Mouse (Mus musculus): ENCODE measurements around the gene Ints6.
"Not testable (repeated sequence)": the region's sequence is repeated elsewhere in the genome, so short reads cannot be mapped to it uniquely, and the experiment has no call there.

Ints6 gene

DNA sequence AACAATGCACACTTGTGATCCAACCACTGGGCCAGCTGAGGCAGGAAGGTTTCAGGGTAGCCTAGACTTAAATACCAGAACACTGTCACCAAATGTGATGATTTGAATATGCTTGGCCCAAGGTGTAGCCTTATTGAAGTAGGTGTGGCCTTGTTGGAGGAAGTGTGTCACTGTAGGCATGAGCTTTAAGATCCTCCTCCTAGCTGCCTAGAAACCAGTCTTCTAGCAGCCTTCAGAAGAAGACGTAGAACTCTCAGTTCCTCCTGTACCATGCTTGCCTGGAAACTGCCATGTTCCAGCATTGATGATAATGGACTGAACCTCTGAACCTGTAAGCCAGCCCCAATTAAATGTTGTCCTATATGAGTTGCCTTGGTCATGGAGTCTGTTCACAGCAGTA, 25.3 kb downstream of the Ints6 start:
- DNase-seq: no peak

DNA sequence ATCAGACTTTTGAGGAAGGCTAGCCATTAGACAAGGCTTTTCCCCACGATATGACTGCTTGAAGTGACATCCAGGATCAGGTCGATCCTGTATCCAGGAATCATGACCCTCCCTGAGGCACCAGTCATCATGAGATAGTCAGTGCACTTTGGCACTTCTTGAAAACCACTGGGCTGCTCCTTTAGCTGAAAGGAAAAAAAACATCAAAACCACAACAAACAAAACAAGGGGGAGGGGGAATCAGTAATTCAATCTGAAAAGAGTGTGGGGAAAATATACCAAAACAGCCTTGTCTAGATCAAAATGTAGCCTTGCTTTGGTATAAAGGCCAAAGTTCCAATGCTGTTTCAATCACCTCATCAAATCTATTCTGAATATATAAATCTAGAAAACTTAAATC, 27.3 kb downstream of the Ints6 start:
- DNase-seq: no peak

DNA sequence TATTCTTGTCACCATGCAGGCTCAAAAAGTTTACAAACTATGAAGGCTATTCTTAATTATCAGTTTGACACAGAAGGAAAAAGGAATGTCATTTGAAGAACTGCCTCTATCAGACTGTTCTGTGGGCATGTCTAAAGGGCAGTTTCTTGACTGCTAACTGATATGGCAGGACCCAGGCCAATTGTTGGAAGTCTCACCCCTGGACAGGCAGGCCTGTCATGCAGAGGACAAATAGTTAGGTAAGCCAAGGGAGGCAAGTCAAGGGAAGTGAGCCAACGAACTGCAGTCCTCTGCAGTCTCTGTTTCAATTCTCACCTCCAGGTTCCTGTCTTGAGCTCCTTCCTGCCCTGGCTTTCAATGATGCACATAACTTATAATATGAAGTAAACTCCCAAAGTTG, 29.1 kb downstream of the Ints6 start:
- no peak for DNase-seq

DNA sequence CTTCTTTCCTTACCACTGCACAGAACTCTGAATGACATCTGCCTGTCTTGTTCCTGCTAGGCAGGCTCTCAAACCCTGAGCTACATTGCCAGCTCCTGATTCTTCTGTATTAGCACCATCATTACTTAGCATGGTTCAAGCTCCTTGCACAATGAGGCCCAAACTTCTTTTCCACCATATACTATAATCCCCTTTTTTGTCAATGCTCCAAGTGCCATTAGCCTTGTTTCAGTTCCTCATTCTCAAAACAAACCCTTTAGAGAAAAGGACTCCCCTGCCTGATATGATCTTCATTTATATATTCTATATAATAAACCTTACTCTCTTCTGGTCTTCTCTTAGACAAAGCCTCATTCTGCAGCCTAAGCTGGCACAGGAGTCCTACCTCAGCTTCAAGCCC, 36.4 kb downstream of the Ints6 start:
- DNase-seq: no peak

DNA sequence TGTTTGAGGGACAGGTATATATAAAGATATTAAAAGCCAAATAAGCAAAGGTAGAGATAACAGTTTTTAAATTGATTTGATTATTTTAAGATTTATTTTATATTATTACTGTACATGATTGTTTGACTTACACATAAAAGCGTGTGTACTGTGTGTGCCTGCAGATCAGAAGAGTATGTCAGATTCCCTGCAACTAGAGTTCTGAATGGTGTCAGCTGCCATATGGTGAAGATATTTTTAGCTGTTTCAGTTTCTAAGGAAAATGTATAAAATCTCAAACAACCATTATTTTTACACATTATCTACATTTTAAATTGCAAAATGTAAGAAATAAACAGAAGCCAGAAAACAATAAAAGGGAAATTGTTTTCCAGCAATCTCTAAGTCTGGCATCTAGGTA, 39.3 kb downstream of the Ints6 start:
- no peak for DNase-seq

DNA sequence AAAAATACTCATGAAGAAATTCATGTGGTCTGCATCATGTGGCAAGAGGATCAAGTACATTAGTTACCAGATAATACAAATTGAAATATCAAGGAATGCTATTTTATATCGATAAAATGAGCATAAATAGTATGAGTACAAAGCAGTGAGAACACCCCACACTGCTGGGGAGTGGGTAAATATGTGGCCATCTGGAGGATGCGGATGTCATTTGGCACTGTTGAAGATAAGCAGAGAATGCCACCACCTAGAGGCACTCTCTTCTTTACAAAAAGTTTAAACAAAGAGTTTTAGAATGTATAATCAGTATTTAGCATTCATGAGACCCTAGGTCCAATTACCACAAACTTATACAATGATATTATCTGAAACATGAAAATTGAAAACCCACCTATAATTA, 42.8 kb downstream of the Ints6 start:
- peak; percentile 20 to 23 for DNase-seq

DNA sequence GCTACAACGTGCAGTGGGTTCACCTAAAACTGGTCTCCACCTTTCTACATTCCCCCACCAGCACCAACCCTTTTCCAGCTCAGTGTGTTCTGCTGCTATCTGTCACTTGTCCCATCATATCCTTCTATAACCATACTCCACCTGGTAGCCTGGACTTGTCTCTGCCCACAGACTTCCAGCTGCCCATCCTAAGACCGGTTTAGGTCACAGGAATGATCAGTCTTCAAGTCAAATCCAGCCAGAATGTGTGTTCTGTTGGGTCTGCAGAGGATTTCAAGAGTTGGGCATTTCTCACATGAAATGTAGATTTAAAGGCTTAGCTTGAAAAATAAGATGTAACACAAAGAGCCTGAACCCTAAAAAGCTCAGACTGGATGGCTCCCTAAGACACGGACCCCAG, 87.3 kb downstream of the Ints6 start:
- peak; percentile 21 for DNase-seq

DNA sequence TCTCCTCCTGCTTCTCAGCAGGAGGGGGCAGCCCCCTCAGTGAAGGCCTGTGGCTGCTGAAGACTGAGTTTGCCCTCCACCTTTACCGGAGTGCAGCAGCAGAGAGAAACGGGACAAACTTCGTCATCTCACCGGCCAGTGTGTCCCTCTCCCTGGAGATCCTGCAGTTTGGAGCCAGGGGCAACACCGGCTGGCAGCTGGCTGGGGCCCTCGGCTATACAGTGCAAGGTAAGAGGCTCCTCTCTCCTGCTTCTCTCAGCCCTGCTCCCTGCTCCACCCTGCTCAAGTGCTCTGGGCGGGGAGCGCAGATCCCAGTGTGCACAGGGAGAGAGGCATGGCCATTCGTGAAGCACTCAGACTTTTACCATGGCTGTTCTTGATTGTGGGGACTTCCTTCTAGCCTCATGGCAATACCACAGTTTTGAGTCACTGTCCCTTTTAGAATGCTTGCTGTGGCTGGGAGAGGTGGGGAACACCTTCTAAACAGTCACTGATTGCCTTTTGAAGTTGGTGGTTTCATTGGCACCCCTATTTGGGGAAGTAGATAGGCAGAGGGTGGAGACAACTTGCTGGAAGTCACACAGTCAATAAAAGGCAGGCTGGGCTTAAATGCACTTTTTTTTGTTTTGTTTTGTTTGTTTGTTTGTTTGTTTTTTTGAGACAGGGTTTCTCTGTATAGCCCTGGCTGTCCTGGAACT, 95.8 kb downstream of the Ints6 start:
- DNase-seq: no peak

DNA sequence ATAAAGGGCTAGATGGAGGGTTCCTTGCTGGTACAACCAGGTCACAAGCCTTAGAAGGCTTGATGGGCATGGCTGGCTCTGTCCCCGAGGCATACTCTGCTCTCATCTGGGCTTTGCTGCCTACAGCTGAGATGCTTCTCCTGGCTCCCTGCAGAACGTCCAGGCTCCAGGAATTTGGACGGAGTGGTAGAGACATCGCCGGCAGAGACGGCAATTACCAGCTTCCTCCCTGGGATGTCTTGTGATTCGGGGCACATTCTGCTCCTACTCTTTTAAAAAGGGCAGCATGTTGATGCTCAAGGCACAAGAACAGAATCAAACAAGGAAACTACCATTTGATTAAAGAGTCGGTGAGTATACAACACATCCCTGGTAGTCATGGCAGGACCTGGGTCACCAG, 97.6 kb downstream of the Ints6 start, which contains the start of gene Serpine3:
TSS of gene Serpine3 (plus strand) at position 301 of the 400 bp plus-strand sequence.
- no peak for DNase-seq

DNA sequence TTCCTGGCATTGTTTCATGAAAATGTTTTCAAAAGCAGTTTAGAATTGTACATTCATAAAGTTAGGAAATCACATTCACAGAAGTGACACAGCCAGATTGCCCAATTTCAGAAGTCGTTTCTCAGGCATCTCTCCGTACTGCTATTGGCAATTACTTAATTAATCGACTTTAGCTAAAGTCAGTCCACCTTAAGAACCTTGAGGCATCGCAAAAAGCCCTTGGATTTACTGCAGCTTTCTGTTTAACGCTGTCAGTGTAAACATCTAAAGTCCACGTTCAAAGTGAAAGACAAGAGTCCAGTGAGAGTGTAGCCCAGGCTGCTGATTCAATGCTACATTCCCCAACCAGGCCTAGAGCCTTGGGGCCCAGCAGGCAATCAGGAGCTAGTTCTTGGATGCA, 98.6 kb downstream of the Ints6 start:
- DNase-seq: no peak

DNA sequence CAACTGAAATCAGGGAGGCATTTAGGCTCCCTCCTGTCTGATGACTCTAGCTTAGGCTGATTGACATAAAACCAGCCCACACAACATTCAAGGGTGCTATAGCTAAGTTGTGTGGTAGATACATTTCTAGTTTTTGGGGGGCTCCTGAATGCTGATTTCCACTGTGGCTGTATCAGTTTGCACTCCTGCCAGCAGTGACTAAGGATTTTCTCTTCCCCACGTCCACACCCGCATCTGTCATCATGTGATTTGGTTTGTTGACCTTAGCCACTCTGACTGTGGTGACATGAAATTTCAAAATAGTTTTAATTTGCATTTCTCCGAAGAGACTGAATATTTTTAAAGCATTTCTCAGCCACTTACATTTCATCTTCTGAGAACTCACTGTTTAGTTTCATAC, 103.5 kb downstream of the Ints6 start:
- DNase-seq: no peak

DNA sequence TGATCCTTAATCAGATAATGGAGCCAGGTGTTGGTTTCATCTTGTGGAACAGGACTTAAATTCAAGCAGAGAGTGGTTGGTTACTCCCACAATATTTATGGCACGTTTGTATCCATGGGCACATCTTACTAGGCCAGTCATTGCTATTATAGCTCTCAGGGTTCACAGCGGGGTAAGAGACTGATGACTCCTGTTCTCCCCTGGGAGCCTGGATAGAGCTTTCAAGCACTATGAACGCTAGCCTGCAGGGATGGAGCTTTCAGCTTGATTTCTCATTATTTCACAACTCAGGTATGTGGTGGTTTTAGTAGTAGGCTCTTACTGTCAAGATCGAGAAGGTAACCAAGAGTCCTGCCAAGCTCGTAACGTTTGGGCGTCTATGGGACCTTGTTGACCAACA, 105.0 kb downstream of the Ints6 start:
- DNase-seq: no peak

DNA sequence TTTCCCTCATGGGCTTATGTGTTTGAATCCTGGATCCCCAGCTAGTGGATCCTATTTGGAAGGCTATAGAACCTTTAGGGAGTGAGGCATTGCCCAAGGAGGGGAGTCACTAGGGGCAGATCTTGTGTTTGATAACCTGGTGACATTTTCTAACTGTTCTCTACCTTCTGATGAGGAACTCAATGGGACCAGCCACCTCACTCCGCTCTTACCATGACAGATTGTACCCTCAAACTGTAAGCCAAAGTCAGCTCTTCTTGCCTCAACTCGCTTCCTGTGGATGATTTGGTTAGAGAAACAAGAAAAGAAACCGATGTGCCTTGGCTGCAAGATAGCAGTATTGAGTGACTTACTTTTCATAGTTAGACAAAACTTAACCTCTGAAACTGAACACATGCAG, 109.2 kb downstream of the Ints6 start:
- no peak for DNase-seq

DNA sequence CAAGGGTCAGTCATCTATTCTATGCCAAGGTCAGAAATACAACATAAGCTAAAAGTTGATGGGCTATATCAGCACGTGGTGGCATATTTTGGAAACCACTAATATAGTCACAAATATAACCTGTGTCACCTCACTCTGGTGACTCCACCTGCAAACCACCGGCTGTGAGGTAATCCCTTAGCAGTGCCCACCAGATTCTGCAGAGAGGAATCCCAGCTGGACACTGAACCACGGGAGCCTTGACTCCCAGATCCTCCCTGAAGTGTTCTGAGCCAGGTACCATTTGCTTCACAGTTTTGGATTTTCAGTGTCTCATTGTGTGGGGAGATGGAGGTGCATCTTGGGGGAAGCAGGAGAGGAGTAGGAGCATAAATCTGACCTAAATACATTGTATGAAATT, 110.6 kb downstream of the Ints6 start:
- no peak for DNase-seq

DNA sequence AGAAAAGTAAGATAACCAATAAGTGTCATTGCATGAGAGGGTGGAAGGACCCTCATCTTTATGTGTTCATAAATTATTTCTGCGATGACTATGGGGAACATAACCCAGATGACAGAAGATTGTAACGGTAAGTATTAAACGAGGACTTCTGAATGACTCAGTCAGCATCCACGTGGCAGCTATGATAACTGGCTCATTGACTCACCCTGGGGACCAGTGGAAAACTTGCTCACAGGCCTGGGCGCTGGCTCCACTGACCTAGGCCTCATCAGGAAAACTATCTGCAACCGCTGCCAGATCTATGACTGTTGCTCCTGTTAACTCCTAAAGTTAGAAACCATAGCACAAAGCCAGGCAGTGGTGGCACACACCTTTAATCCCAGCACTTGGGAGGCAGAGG, 112.6 kb downstream of the Ints6 start:
- DNase-seq: no peak

DNA sequence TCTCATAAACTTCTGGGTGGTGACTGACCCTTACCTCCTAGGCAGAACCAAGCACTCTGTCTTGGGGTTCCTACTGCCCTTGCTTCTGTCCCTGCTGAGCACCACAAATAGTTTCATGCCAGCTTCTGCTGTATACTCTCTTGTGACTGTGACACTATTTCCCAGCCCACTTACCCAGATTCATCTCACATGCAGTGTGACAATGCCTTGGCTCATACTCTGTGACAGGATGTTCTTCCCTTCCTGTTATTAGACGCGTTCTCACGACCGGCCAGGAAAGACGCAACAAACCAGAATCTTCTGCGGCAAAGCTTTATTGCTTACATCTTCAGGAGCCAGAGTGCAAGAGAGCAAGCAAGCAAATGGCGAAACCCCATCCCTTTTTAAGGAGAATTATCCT, 118.6 kb downstream of the Ints6 start:
- DNase-seq: not testable (repeated sequence)

DNA sequence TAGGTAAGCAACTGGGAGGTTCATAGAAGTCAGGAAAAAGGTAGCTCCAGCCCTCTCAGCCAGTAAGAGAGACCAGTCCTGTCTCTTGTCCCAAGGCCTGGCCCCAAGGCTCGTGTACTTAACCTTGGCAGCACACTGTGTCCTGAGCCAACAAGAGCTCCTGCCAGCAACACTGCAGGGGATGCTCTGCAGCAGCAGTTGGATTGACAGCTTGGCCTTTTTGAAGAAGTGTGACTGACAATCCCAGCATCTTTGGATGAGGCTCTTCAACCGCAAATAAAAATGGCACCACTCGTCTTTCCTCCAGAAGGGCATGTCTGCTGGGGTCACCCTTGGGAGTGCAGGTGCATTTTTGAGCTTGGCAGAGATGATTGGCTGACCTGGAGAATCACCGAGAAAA, 120.6 kb downstream of the Ints6 start:
- peak; percentile 39 to 61 for DNase-seq

DNA sequence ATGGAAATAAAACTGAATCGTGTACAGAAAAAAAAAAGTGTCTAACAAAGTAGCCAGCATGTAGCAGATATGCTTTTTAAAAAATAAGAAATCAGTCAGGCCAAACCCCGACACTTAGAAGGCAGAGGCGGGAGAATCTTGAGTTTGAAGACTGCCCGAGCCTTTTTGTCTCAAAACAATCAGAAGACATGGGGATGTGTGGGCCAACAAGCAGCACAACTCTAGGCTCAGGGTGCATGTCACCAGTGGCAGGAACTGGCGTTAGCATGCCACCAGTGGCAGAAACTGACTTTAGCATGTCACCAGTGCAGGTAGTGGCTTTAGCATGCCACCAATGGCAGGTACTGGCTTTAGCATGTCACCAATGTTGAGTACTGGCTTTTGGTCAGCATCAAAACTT, 121.4 kb downstream of the Ints6 start:
- no peak for DNase-seq

DNA sequence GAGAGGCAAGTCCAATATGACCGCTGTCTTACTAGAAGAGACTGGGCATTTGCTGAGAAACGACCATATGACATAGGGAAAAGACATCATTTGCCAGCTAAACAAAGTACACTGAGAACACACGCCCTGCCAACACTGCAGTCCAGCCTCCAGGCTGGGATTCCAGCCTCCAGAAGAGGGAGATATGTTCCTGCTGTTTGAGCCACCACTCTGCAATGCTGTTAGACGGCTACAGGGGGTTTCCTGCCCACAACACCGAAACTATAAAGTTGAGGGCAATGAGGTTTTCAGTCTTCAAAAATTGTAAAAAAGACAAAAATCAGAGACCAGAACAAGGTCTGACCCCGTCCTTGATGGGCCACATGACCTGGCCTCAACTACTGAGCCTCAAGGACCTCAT, 121.9 kb downstream of the Ints6 start:
- DNase-seq: no peak

DNA sequence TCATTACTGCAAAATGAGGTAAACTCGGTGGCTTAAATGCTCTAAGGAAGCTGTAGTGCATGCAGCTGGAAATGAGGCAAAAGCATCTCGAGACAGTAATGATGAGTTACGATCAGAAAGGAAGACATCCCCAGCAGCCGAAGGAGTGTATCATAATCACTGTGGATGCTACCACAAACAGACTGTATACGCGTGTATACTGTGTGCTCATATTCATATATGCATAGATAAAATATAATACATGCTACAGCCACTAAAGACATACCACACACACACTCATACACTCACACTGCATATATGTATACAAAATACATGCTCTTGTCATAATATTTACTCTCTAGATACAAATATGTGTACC, 122.6 kb downstream of the Ints6 start:
- DNase-seq: no peak

DNA sequence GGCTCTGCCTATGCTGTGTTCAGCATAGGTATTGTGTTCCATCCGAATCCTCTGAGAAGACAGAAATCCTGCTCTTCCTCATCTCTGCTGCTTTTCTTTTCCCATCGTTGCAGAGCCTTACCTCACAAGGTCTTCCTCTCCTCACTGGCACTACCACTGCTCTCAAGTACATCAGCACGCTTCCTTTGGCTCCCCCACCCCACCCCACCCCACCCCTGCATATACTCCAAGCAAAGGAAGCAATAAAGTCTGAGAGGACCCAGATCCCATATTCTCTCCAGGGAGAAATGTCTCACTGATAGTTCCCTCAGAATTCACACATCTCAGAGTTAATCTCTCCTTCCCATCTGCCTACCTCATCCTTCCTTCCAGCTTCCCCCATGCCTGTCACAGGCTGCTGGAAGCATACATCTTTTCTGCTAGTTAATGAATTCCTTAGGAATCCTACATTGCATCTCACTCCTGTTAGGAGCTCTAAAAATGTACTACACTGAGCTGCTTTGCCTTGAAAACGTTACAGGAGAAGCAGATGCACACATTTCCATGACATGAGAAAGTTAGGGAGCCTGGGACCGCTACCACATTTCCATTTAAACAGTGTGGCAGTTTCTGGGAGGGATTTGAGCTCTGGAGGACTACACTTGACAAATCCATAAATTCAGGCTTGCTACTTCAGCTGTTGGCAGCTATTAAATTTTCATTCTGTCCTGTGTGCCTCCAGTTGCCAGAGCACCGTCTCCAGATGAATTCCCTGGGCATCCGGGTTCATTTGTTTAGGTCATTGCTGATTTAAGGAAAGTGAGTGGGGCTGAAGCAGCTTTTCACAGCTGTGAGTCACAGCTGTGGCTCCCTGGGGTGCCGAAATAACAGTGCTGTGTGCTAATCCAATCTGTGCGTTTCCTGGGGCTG, 123.3 kb downstream of the Ints6 start:
- no peak for DNase-seq

DNA sequence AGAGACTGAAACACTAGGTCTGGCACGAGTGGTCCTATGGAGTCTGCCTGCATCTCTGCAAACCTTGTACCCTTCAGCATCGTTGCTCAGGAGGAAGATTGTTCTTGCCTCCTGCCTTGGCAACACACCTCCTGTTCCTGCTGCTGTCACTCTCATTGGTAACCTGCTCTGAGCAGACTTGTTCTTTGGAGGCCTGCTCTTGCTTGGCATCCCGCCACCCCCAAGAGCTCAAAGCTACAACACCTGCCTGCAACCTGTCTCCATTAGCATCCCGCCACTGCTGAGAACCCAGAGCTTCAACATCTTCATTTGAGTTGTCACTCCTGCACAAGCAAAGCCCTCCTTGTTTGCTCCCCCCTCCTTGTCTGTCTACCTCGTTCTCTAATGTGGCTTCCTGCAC, 133.0 kb downstream of the Ints6 start:
- peak; percentile 79 to 86 for DNase-seq
